Mouse (Mus musculus): Measurements from ENCODE around the gene Nudt16l1.

Nudt16l1 gene

DNA sequence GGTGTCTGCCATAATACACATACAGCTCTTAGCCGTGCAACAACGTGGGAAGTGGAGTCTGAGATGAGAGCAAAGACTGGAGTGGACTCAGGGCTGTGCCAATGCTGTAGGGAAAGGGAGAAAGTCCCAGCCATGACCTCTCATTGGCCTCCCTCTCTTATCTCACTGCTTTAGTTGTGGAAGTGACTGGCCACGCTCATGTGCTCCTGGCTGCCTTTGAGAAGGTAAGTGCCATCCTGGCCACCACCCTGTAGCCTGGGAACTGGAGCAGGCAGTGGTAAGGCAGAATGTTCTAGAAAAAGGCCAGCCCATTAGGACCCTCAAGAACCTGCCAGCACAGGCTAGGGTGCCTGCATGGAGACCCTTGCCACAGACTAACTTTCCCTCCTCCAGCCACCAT, 22.6 kb upstream of the Nudt16l1 start:
- no peak for DNase-seq

- no peak for DNase-seq
Measured at GRCm38 (mm10) chr16:4916608-4917007, 22.0 kb upstream of the Nudt16l1 start.

- DNase-seq: no peak
Measured at GRCm38 (mm10) chr16:4920556-4920955, 18.0 kb upstream of the Nudt16l1 start.

DNA sequence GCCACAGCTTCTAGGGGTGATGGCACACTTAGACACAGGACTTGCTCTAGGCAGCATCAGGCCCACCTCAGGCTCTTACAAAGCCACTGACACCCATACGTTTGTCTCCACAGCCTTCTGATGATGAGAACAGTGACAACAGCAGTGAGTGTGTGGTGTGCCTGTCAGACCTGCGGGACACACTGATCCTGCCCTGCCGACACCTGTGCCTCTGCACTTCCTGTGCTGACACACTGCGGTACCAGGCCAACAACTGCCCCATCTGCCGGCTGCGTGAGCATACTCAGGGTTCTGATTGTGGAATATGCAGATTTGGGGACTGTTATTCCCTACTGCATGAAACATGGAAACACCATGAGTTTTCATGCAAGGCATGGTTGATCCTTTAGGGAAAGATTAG, 16.1 kb upstream of the Nudt16l1 start:
- DNase-seq: no peak

DNA sequence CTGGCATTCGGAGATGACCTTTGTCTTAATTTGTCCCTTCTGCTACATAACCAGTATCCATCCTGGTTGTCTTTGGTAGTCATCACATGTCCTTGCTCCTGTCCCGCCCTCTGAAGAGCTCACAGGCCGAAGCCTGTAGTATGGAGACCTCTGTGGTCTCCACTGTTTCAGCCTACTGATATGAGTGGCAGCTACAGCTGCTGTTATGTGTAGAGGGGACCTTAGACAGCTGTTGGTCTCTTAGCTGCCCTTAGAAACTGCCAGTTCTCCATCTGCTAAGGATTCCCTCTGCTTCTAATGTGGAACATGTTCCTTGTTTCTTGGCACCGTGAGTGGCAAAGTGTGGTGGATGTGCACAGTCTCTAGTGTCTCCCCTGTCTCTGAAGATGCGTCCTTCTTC, 14.6 kb upstream of the Nudt16l1 start:
- DNase-seq: no peak

DNA sequence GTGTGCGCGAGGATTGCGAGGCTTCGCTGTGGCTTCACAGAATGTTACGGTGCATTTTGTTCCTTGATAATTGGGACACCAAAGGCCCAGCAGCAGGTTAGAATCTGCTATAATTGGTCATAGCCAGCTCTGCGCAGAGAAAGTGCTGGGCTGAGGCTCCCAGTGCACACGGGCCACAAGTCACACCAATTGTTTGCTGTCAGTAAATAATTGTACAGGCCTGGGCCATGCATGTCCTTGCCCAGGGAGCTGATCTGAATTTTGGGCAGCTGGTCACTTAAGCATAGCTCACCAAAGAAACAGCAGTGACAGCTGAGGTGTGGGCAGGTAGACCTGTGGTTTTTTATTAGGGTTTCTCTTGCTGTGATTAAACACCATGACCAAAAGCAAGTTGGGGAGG, 10.6 kb upstream of the Nudt16l1 start:
- no peak for DNase-seq

- no peak for DNase-seq
Measured at GRCm38 (mm10) chr16:4928474-4928873, 10.1 kb upstream of the Nudt16l1 start.

- no peak for DNase-seq
Measured at GRCm38 (mm10) chr16:4932429-4932828, 6.1 kb upstream of the Nudt16l1 start.

- no peak for DNase-seq
Measured at GRCm38 (mm10) chr16:4935430-4935829, 3.1 kb upstream of the Nudt16l1 start.

- no peak for DNase-seq
Measured at GRCm38 (mm10) chr16:4935931-4936703, 2.4 kb upstream of the Nudt16l1 start.

DNA sequence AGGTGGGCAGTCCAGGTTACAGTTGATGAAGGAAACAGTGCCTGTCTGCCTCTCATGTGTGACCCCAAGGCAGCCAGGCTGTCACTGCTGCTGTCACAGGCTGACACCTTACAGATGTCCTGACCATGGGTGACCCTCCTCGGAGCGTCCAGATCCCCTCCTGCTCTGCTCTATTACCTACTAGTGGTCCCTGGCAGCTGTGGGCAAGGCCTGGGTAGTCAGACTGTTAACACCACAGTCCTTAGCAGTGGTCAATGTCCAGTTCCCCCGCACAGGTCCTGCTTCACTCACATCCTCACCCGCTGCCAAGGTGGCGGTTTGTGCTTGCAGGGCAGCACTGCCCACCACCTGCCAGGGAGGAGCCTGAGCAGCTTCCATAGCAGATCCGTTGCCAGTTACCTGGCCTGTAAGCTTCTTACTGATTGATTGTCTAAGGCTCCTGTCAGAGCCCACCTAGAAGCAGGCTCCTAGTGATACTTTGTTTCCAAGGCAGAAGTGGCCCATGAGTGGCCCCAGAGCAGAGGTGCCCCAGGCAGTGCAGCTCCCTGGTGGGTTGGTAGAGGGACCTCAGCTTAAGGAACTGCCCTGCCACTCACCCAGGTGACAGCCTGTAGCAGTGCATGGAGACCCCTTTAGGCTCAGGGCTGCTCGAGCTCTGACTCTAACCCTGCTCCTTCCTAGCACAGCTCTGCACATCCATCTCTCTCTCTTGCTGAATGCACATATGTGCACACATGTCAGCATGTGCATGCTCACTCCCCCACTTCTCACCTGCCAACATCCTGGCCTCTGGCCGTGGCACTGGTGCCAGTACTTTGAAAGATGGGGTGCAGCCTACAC, 990 bp upstream of the Nudt16l1 start:
- DNase-seq: no peak

DNA sequence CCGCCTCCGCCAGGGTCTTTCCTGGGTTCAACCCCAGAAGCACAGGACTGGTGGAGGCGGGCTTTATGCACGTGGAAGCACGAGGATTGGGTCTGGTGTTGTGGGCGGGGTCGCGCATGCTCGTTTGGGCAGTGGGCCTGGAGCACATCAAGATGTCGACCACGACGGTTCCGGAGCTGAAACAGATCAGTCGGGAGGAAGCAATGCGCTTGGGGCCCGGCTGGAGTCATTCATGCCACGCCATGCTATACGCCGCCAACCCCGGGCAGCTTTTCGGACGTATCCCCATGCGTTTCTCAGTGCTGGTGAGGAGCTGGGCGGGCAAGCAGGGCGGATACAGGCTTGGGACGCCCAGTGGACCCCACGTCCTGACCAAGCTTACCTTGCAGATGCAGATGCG, 428 bp downstream of the Nudt16l1 start:
- DNase-seq: peak; percentile 96

DNA sequence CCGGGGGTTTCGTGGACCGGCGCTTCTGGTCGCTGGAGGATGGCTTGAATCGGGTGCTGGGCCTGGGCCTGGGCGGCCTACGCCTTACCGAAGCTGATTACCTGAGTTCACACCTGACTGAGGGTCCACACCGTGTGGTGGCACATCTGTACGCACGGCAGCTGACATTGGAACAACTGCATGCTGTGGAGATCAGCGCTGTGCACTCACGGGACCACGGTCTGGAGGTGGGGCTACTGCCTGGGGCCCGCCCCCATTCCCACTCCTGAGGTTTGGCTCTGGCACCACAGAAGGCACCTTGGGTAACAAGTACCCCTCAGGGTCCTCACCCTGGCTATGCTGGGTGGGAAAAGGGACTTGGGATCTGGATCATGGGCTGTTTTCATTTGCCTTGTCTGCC, 851 bp downstream of the Nudt16l1 start:
- peak; percentile 34 for DNase-seq

DNA sequence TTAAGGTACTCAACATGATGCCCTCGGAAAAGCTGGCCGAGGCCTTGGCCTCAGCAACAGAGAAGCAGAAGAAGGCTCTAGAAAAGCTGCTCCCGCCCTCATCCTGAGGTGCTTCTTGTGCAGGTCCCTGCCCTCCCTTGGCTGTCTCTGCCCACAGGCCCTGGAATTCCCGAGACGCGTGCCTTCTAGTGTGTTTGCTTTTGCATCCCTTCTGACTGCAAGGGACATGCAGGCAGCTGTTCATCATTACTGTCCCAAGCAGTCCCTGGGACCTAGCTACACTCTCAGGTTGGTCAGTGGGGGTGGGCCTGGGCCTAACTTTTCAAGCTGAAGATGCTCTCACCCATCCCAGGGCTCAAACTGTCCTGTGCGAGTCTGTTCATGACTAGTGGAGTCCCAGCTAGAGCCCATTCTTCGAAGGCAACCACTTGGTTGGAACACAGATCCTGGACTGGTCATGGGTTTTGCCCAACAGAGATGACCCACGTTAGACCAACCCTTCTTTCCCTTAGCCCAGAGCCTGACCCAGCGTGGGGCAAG, 1.8 kb downstream of the Nudt16l1 start:
- no peak for DNase-seq

GRCm38 (mm10) chr16:4941016-4941415, 2.5 kb downstream of the Nudt16l1 start:
- no peak for DNase-seq

GRCm38 (mm10) chr16:4942868-4943267, 4.3 kb downstream of the Nudt16l1 start:
- DNase-seq: no peak

DNA sequence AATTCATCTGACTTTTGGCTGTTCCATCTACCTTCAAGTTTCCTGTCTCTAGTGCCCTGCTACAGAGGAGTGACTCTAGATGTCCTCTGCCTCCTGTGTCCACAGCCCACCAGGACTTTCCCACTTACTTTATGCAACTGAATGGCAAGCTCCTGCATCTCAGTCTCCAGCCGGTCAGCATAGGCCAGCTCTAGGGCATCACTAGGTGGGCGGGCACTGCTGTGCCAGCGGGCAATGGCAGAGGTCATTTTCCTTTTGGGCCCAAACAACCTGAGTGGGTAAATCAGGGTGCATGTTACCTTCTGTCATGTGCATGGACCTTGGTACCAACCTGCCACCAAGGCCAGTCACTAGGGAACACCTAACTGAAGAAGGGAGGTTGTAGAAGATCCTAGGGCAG, 4.9 kb downstream of the Nudt16l1 start:
- DNase-seq: no peak

DNA sequence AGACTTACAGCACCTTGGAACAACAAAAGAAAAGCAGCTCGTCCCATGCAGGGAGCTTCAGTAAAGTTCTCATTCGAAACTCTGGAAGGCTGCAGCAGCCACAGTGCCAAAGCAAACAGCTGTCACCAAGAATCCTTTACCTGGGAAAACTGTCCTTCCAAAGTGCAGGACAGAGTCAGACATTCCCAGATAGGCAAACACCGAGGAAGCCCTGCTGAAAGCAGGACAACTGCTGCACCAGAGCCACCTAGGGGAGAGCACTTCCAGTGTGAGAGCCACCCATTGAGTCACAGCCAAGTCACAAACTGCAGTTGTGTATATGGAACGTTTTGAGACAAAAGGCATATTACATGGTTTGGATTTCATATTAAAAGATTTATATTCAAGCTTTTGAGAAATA, 6.9 kb downstream of the Nudt16l1 start:
- no peak for DNase-seq

GRCm38 (mm10) chr16:4946155-4946554, 7.6 kb downstream of the Nudt16l1 start:
- no peak for DNase-seq

GRCm38 (mm10) chr16:4947378-4947777, 8.8 kb downstream of the Nudt16l1 start:
- DNase-seq: no peak

DNA sequence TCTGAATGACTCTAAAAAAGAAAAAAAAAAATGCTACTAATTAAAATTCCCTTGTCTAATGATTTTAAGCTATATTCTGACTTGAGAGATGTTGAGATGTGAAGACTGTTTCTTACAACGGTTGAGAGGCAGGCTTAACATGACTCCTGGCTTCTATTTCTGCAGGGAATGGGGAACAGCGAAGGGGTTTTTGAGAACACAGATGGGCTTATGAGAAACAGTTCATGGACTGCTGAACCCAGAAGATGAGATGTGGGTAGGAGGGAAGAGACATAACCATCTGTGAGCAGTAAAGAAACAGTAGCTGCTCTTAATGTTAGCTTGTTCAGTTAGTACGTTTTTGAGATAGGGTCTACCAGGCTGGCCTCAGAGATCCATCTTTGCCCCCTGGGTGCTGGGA, 18.0 kb downstream of the Nudt16l1 start:
- no peak for DNase-seq

DNA sequence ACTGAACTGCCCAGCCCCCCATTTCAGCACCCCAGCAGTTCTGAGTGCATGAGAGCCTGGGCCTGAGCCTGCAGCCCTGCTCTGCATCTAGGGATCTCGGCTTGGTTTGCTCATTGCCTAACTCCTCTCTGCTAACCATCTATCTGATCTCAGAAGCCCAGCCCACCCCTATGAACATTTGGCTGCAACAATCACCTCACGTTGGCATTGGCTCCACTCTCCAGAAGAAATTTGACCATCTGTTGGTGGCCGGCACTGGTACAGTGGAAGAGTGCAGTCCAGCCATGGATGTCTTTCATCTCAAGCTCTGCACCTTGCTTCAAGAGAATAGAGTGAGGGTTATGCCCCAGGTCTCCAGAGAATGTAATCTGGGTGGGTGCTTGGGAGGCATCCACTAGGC, 18.9 kb downstream of the Nudt16l1 start:
- DNase-seq: no peak

DNA sequence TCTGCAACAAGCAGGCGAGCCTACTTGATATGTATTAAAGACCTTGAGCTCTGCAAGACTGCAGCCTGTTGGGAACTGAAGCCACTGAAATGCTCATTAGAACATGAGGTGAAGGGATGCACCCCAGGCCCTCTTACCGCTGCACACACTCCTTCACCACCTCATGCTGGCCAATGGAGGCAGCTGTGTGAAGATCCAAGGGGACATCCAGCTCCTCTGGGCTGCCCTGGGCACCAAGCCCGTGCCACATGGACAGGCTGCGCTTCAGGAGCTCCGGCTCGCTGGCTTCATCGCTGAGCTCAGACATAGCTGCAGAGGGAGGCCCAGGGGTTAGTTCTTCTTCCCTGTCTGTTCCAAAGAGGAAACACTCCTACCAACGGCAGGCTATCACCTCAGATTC, 21.7 kb downstream of the Nudt16l1 start:
- no peak for DNase-seq

- peak; percentile 6 for DNase-seq
Measured at GRCm38 (mm10) chr16:4963346-4963745, 24.8 kb downstream of the Nudt16l1 start.

Measured in embryo, embryonic 11 days (tissue).